Mouse (Mus musculus) adrenal gland, adult (tissue): Measurements from ENCODE around the gene Vdac1.

Source experiments
- DNase-seq, 2 experiments: peaks; one replicate each; pipeline ENCODE4 v3.0.0; 2022 to 2023; ENCODE audit warnings: low spot score in 1 of 2; ENCODE audit not compliant: inconsistent age in 2 of 2

The Vdac1 gene

GRCm38 (mm10) chr11:52405196-52405688, 44.6 kb downstream of the Vdac1 start:
- no peak for DNase-seq

GRCm38 (mm10) chr11:52409316-52409715, 48.7 kb downstream of the Vdac1 start:
- DNase-seq, result no peak

GRCm38 (mm10) chr11:52418358-52418757, 57.7 kb downstream of the Vdac1 start:
- no peak for DNase-seq

GRCm38 (mm10) chr11:52419246-52419645, 58.6 kb downstream of the Vdac1 start:
- DNase-seq, result no peak

- no peak for DNase-seq
Observed at GRCm38 (mm10) chr11:52419861-52420260, 59.2 kb downstream of the Vdac1 start.

- DNase-seq, result no peak
Observed at GRCm38 (mm10) chr11:52420296-52421052, 59.8 kb downstream of the Vdac1 start.

GRCm38 (mm10) chr11:52421053-52421778, 60.6 kb downstream of the Vdac1 start:
- DNase-seq, result peak; percentile 53 to 90

- no peak for DNase-seq
Observed at GRCm38 (mm10) chr11:52429440-52429839, 68.8 kb downstream of the Vdac1 start.

GRCm38 (mm10) chr11:52431594-52431993, 70.9 kb downstream of the Vdac1 start:
- peak; percentile 60 to 85 for DNase-seq

GRCm38 (mm10) chr11:52432148-52432547, 71.5 kb downstream of the Vdac1 start:
- peak; percentile 53 to 68 for DNase-seq

- peak; percentile 83 to 90 for DNase-seq
Observed at GRCm38 (mm10) chr11:52433076-52433796, 72.6 kb downstream of the Vdac1 start.

GRCm38 (mm10) chr11:52433797-52434195, 73.1 kb downstream of the Vdac1 start:
- DNase-seq, result peak in 1 of 2 experiments; percentile 39

GRCm38 (mm10) chr11:52435466-52435865, 74.8 kb downstream of the Vdac1 start:
- peak; percentile 66 to 87 for DNase-seq

GRCm38 (mm10) chr11:52437123-52437522, 76.5 kb downstream of the Vdac1 start:
- DNase-seq, result no peak
